Mouse (Mus musculus): ENCODE measurements around the gene Gm11127.

DNA sequence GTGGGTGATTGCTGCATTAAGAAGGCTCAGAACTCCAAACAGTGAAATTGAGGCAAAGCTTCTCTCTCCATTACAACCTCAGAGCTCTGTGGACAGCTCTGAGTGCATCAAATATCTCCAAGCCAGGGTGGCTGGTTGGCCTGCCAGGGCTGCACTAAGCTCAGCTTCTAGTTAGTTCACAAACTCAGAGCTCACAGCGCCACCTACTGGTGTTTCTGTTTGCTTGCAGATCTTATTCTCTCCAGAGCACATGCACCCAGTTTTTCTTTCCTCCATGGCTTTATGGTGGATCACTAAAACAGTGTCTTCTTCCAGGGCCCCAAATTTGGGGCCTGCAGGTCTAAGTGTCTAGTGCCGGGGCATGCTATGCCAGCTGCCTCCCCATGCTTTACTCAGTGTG lies 2.7 kb upstream of the Gm11127 start:
- TF ChIP-seq CTCF (IDR thresholded peaks at IDR 0.05; ENCODE audit: borderline replicate concordance, insufficient read depth, low read depth, low read length): peak; percentile 48; the same call in 1 of the 2 replicates
- TF ChIP-seq POLR2A (IDR thresholded peaks at IDR 0.05; ENCODE audit: borderline replicate concordance, insufficient read depth, low read length): no peak
